Mouse (Mus musculus): Measurements from ENCODE around the gene Plcl2. TPM values are rescaled to one million over a fixed set of nuclear protein-coding genes. Genes with fewer than 3 reads are reported as not detected.

The Plcl2 gene
- polyA plus RNA-seq, 1 experiment from 2014 or later, result 6.7 TPM

- 70% methylated on average over 5 of the region's 5 CpGs for WGBS
- Histone ChIP-seq H3K36me3 (ENCODE audit: control insufficient read depth, insufficient read depth, low read length) (no peaks in the 10 kb centered on the region), H3K4me3 (ENCODE audit: low read depth, low read length) (no peak overlapping the region), H3K9me3 (ENCODE audit: control insufficient read depth, low read length) (no peaks in the 10 kb centered on the region), H3K9ac (ENCODE audit: low read depth, low read length) (no peak overlapping the region), H3K27ac (ENCODE audit: low read depth, low read length) (no peak overlapping the region), H3K27me3 (ENCODE audit: control insufficient read depth, insufficient read depth, low read length) (no peaks in the 10 kb centered on the region), H3K4me2 (replicated peaks; ENCODE audit: low read depth, low read length) (no peak overlapping the region), H3K4me1 (replicated peaks; ENCODE audit: control insufficient read depth, insufficient read depth, low read length) (no peaks in the 10 kb centered on the region)
- DNase-seq (ENCODE audit: low spot score) (no peak), ATAC-seq (ENCODE audit: low FRiP score) (no peak)
Measured at GRCm38 (mm10) chr17:50654741-50655415, 145.7 kb downstream of the Plcl2 start.

- H3K4me1 ChIP-seq (replicated peaks; ENCODE audit: control insufficient read depth, insufficient read depth, low read length), result no peaks in the 10 kb centered on the region
- no peaks in the 10 kb centered on the region for H3K36me3 ChIP-seq (ENCODE audit: control insufficient read depth, insufficient read depth, low read length)
- H3K9me3 ChIP-seq (ENCODE audit: control insufficient read depth, low read length), result no peaks in the 10 kb centered on the region
- H3K9ac ChIP-seq (ENCODE audit: low read depth, low read length), result no peak overlapping the region
- DNase-seq (ENCODE audit: low spot score) (no peak), ATAC-seq (ENCODE audit: low FRiP score) (no peak)
- H3K4me3 ChIP-seq (ENCODE audit: low read depth, low read length), result no peak overlapping the region
- H3K27me3 ChIP-seq (ENCODE audit: control insufficient read depth, insufficient read depth, low read length), result no peaks in the 10 kb centered on the region
- WGBS, result 77% methylated on average over 4 of the region's 4 CpGs
- no peak overlapping the region for H3K4me2 ChIP-seq (replicated peaks; ENCODE audit: low read depth, low read length)
- H3K27ac ChIP-seq (ENCODE audit: low read depth, low read length), result no peak overlapping the region
Measured at GRCm38 (mm10) chr17:50655416-50655776, 146.2 kb downstream of the Plcl2 start.

GRCm38 (mm10) chr17:50657321-50657720 lies 148.1 kb downstream of the Plcl2 start:
- no peak overlapping the region for H3K4me3 ChIP-seq (ENCODE audit: low read depth, low read length)
- no peak overlapping the region for H3K4me2 ChIP-seq (replicated peaks; ENCODE audit: low read depth, low read length)
- H3K4me1 ChIP-seq (replicated peaks; ENCODE audit: control insufficient read depth, insufficient read depth, low read length), result no peaks in the 10 kb centered on the region
- no peak overlapping the region for H3K27ac ChIP-seq (ENCODE audit: low read depth, low read length)
- no peaks in the 10 kb centered on the region for H3K9me3 ChIP-seq (ENCODE audit: control insufficient read depth, low read length)
- no peaks in the 10 kb centered on the region for H3K36me3 ChIP-seq (ENCODE audit: control insufficient read depth, insufficient read depth, low read length)
- no peak overlapping the region for H3K9ac ChIP-seq (ENCODE audit: low read depth, low read length)
- no peaks in the 10 kb centered on the region for H3K27me3 ChIP-seq (ENCODE audit: control insufficient read depth, insufficient read depth, low read length)
- ATAC-seq (ENCODE audit: low FRiP score) (no peak), DNase-seq (ENCODE audit: low spot score) (no peak)

GRCm38 (mm10) chr17:50658901-50659300 lies 149.7 kb downstream of the Plcl2 start:
- Histone ChIP-seq H3K4me1 (replicated peaks; ENCODE audit: control insufficient read depth, insufficient read depth, low read length) (no peaks in the 10 kb centered on the region), H3K27me3 (ENCODE audit: control insufficient read depth, insufficient read depth, low read length) (no peaks in the 10 kb centered on the region), H3K4me2 (replicated peaks; ENCODE audit: low read depth, low read length) (no peak overlapping the region), H3K36me3 (ENCODE audit: control insufficient read depth, insufficient read depth, low read length) (no peaks in the 10 kb centered on the region), H3K9ac (ENCODE audit: low read depth, low read length) (no peak overlapping the region), H3K9me3 (ENCODE audit: control insufficient read depth, low read length) (no peaks in the 10 kb centered on the region), H3K4me3 (ENCODE audit: low read depth, low read length) (no peak overlapping the region), H3K27ac (ENCODE audit: low read depth, low read length) (no peak overlapping the region)
- no peak for DNase-seq (ENCODE audit: low spot score)
- no peak for ATAC-seq (ENCODE audit: low FRiP score)
- WGBS, result 93% methylated on average over 8 of the region's 8 CpGs

- Histone ChIP-seq H3K4me2 (replicated peaks; ENCODE audit: low read depth, low read length) (no peak overlapping the region), H3K27ac (ENCODE audit: low read depth, low read length) (no peak overlapping the region), H3K9me3 (ENCODE audit: control insufficient read depth, low read length) (no peaks in the 10 kb centered on the region), H3K27me3 (ENCODE audit: control insufficient read depth, insufficient read depth, low read length) (no peaks in the 10 kb centered on the region), H3K4me1 (replicated peaks; ENCODE audit: control insufficient read depth, insufficient read depth, low read length) (no peaks in the 10 kb centered on the region), H3K9ac (ENCODE audit: low read depth, low read length) (no peak overlapping the region), H3K36me3 (ENCODE audit: control insufficient read depth, insufficient read depth, low read length) (no peaks in the 10 kb centered on the region), H3K4me3 (ENCODE audit: low read depth, low read length) (no peak overlapping the region)
- no peak for ATAC-seq (ENCODE audit: low FRiP score)
- 91% methylated on average over 9 of the region's 9 CpGs for WGBS
- DNase-seq (ENCODE audit: low spot score), result no peak
Measured at GRCm38 (mm10) chr17:50667596-50667995, 158.4 kb downstream of the Plcl2 start.

- Histone ChIP-seq H3K4me1 (replicated peaks; ENCODE audit: control insufficient read depth, insufficient read depth, low read length) (no peaks in the 10 kb centered on the region), H3K36me3 (ENCODE audit: control insufficient read depth, insufficient read depth, low read length) (no peaks in the 10 kb centered on the region), H3K9me3 (ENCODE audit: control insufficient read depth, low read length) (no peaks in the 10 kb centered on the region), H3K4me3 (ENCODE audit: low read depth, low read length) (no peak overlapping the region), H3K27me3 (ENCODE audit: control insufficient read depth, insufficient read depth, low read length) (no peaks in the 10 kb centered on the region), H3K27ac (ENCODE audit: low read depth, low read length) (no peak overlapping the region), H3K4me2 (replicated peaks; ENCODE audit: low read depth, low read length) (no peak overlapping the region), H3K9ac (ENCODE audit: low read depth, low read length) (no peak overlapping the region)
- ATAC-seq (ENCODE audit: low FRiP score) (no peak), DNase-seq (ENCODE audit: low spot score) (no peak)
- 93% methylated on average over 4 of the region's 4 CpGs for WGBS
Measured at GRCm38 (mm10) chr17:50668681-50669208, 159.5 kb downstream of the Plcl2 start.

- no peaks in the 10 kb centered on the region for H3K27me3 ChIP-seq (ENCODE audit: control insufficient read depth, insufficient read depth, low read length)
- no peaks in the 10 kb centered on the region for H3K36me3 ChIP-seq (ENCODE audit: control insufficient read depth, insufficient read depth, low read length)
- H3K4me1 ChIP-seq (replicated peaks; ENCODE audit: control insufficient read depth, insufficient read depth, low read length), result no peaks in the 10 kb centered on the region
- DNase-seq (ENCODE audit: low spot score) (no peak), ATAC-seq (ENCODE audit: low FRiP score) (no peak)
- no peak overlapping the region for H3K27ac ChIP-seq (ENCODE audit: low read depth, low read length)
- 90% methylated on average over 5 of the region's 5 CpGs for WGBS
- H3K4me2 ChIP-seq (replicated peaks; ENCODE audit: low read depth, low read length), result no peak overlapping the region
- no peak overlapping the region for H3K9ac ChIP-seq (ENCODE audit: low read depth, low read length)
- no peak overlapping the region for H3K4me3 ChIP-seq (ENCODE audit: low read depth, low read length)
- no peaks in the 10 kb centered on the region for H3K9me3 ChIP-seq (ENCODE audit: control insufficient read depth, low read length)
Measured at GRCm38 (mm10) chr17:50671416-50671815, 162.2 kb downstream of the Plcl2 start.

- H3K27ac ChIP-seq (ENCODE audit: low read depth, low read length), result no peak overlapping the region
- H3K36me3 ChIP-seq (ENCODE audit: control insufficient read depth, insufficient read depth, low read length), result no peaks in the 10 kb centered on the region
- DNase-seq (ENCODE audit: low spot score), result no peak
- 91% methylated on average over 7 of the region's 7 CpGs for WGBS
- H3K4me2 ChIP-seq (replicated peaks; ENCODE audit: low read depth, low read length), result no peak overlapping the region
- H3K9ac ChIP-seq (ENCODE audit: low read depth, low read length), result no peak overlapping the region
- H3K4me1 ChIP-seq (replicated peaks; ENCODE audit: control insufficient read depth, insufficient read depth, low read length), result no peaks in the 10 kb centered on the region
- H3K4me3 ChIP-seq (ENCODE audit: low read depth, low read length), result no peak overlapping the region
- ATAC-seq (ENCODE audit: low FRiP score), result no peak
- no peaks in the 10 kb centered on the region for H3K9me3 ChIP-seq (ENCODE audit: control insufficient read depth, low read length)
- H3K27me3 ChIP-seq (ENCODE audit: control insufficient read depth, insufficient read depth, low read length), result no peaks in the 10 kb centered on the region
Measured at GRCm38 (mm10) chr17:50674580-50674979, 165.4 kb downstream of the Plcl2 start.

GRCm38 (mm10) chr17:50675231-50675630 lies 166.0 kb downstream of the Plcl2 start:
- Histone ChIP-seq H3K27ac (ENCODE audit: low read depth, low read length) (no peak overlapping the region), H3K9ac (ENCODE audit: low read depth, low read length) (no peak overlapping the region), H3K27me3 (ENCODE audit: control insufficient read depth, insufficient read depth, low read length) (no peaks in the 10 kb centered on the region), H3K4me3 (ENCODE audit: low read depth, low read length) (no peak overlapping the region), H3K4me2 (replicated peaks; ENCODE audit: low read depth, low read length) (no peak overlapping the region), H3K9me3 (ENCODE audit: control insufficient read depth, low read length) (no peaks in the 10 kb centered on the region), H3K4me1 (replicated peaks; ENCODE audit: control insufficient read depth, insufficient read depth, low read length) (no peaks in the 10 kb centered on the region), H3K36me3 (ENCODE audit: control insufficient read depth, insufficient read depth, low read length) (no peaks in the 10 kb centered on the region)
- DNase-seq (ENCODE audit: low spot score), result no peak
- no peak for ATAC-seq (ENCODE audit: low FRiP score)
- WGBS, result 91% methylated on average over 11 of the region's 11 CpGs
